Mouse (Mus musculus): ENCODE data around the gene Zfp324.

Gene Zfp324

GRCm38 (mm10) chr7:12966104-12966845 lies 637 bp downstream of the Zfp324 start:
- DNase-seq (ENCODE audit: low spot score) = peak; percentile 47

GRCm38 (mm10) chr7:12970906-12971305 lies 5.3 kb downstream of the Zfp324 start:
- DNase-seq (ENCODE audit: low spot score) = no peak

- peak; percentile 99 for DNase-seq (ENCODE audit: low spot score)
Observed at GRCm38 (mm10) chr7:12977682-12978389, 12.2 kb downstream of the Zfp324 start, which contains the start of gene Zfp446. Zfp446 (plus strand) TSS chr7:12977848.

- no peak for DNase-seq (ENCODE audit: low spot score)
Observed at GRCm38 (mm10) chr7:12978931-12979722, 13.5 kb downstream of the Zfp324 start.

DNA sequence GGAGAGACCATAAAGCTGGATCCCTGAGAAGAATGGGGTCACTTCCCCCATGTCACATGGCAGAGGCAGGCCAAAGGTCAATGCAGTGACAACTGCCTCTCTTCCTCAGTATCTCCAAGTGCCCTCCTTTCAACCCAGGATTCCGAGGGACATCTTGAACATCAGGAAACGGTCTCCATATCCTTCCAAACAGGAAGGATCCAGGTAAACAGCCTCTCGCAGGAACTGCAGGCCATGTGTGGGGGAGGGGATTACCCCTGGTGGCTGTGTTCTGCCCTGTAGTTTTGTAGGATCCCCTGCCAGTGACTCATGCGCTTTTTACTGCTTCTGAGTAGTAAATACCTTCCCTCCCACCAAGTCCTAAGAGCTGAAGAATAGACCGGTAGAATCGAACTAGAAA lies 14.1 kb downstream of the Zfp324 start:
- DNase-seq (ENCODE audit: low spot score) = no peak

GRCm38 (mm10) chr7:12980291-12980690 lies 14.7 kb downstream of the Zfp324 start:
- no peak for DNase-seq (ENCODE audit: low spot score)

DNA sequence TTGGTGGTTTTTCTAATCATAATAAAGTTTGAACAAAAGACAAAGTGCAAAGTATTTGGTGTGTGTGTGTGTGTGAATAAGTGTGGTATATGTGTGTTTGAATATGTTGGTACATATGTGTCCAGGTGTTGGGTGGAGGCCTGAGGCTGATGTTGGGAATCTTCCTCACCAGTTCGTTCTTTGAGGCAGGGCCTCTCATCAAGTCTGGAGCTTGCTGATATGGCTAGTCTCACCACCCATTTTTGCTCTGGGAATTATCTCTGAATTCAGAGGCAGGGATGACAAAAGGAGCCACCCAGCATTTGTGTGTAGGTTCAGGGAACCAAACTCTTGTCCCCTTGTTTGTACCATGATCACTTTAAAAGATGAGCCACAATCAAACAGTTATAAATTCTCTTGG lies 20.1 kb downstream of the Zfp324 start:
- no peak for DNase-seq (ENCODE audit: low spot score)

- no peak for DNase-seq (ENCODE audit: low spot score)
Observed at GRCm38 (mm10) chr7:12986906-12987305, 21.3 kb downstream of the Zfp324 start.

DNA sequence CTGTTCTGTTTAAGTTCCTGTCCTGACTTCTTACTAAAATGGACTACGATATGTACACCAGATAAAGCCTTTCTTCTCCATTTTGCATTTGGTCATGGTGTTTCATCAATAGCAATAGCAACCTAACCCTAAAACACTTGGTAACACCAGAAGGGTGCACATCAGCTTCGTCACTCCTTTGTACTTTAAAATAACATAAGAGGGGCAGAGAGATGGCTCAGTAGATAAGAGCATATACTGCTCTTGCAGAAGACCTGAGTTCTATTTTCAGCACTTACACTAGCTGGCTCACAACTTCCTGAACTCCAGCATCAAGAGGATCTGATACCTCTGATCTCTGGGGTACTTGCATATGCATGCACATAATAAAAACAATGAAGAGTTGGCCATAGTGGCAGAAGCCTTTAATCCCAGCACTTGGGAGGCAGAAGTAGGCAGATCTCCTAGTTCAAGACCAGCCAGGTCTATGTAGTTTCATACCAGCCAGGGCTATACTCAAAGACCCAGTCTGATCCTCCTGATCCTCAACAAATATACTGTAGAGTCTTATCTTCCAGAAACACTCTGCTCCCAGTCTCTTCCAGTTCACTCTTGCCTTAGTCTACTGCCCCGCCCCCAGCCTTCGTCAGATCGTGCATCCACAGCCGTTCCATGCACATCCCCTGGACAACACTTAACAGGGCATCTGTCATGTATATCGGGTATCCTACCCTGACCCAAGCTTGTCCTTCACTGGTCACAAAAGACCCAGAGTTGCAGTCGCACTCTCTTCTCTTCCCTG lies 22.0 kb downstream of the Zfp324 start:
- no peak for DNase-seq (ENCODE audit: low spot score)

DNA sequence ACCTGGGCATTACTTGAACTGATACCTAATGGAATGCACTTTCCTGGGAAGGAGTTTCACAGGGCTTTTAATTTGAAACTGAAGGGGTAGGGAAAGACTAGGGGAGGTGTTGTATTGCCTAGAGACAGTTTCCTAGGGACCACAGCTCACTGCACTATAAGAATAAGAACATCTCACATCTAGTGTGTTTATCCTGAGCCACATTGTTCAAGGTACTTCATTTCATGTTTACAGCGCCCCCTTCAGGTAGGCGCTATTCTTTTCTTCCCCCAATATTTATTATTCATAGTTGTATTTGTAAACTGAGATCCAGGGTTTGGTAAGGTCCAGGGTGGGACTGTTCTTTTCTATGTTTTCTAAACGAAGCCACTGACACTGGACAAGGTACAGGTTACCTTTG lies 26.6 kb downstream of the Zfp324 start:
- DNase-seq (ENCODE audit: low spot score) = no peak

DNA sequence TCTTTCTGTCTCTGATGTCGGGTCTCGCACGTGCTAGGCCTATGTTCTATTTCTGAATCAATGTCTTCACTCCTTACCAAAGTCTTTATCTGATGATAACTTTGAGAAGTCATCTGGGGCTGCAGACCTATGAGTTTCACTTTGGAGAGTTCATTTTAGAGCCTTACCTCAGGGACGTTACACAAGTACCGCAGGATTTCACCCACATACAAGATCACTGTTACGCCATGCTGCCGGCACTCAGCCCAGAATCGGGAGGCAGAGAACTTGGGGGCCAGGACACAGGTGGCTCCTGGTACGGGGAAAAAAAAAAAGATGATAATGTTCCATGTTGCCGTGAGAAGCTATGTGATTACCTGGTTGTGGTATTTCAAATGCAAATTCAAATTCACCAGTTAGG lies 27.5 kb downstream of the Zfp324 start:
- DNase-seq (ENCODE audit: low spot score) = no peak

- no peak for DNase-seq (ENCODE audit: low spot score)
Observed at GRCm38 (mm10) chr7:12995862-12996261, 30.2 kb downstream of the Zfp324 start.

DNA sequence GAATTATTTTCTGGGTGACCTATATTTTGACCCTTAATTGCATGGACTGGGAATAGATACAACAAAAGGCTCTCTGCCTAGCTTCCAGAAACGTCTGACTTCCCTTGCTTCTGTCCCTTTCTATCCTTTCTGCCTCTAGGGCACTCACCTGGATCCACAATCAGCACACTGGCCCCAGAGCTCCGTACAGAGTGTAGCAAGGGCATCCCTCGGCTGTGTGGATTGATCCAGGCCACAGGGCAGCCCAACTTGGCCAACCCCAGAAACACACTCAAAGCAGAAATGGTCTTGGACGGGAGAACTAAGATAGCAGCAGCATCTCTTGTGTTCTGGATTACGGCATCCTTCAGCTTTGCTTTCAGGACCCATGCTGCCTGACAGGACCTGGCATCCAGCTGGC lies 31.6 kb downstream of the Zfp324 start:
- DNase-seq (ENCODE audit: low spot score) = no peak

DNA sequence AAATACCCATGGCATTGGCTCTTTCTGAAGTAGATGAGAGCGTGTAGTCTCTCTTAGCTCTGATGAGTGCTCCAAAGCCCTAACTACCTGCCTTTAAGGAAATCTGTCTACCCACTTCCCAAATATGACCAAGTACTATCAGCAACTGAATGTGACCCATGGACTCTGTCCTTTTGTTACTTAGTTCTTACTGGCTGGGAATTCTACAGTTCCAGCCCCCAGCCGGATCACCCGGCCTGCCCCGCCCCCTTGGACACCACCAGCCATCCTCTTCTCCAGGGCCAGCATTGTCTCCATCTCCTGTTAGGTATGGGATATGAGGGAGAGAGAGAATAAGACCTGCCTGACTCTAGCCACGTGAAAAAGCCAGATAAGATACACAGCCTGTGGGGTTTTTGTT lies 32.4 kb downstream of the Zfp324 start, which contains the start of gene Slc27a5:
TSS of gene Slc27a5 (minus strand) at position 140 of the 400 bp plus-strand sequence.
- DNase-seq (ENCODE audit: low spot score) = no peak

DNA sequence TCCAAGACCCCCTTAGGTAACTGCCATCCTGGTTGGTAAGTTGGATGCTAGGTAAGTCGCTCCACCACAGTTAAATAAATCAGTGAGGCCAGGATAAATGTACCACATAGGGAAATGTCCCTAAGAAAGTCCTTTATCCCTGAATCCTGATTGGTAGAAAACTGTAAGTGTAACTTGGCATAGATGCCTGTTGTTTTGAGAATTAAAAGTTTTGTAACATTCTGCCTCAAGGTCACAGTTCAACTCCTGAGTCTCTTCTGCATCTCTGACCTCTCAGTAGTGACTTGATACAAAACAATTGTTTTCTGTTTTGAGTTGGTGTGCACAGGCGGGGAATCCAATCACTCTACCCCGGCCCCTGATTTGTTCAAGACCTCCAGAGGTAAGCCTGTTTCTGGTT lies 33.2 kb downstream of the Zfp324 start, which contains the start of gene Trim28:
TSS of gene Trim28 (plus strand) at position 264 of the 400 bp plus-strand sequence.
- no peak for DNase-seq (ENCODE audit: low spot score)

DNA sequence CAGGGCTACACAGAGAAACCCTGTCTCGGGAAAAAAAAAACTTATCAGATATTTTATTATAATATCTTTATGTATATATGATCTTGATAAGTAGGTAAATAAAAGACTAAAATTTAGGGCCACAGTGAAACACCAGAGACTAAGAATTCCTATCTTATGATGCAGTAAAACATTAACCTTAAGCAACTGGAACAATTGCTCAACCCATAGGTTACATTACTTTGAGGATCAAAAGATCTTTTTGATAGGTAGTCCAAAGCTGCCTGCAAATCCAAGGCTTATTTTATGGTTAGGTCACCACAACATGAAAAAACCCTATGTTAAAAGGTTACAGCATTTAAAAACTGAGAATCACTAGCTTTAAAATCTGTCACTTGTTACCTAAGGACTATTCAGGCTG lies 35.9 kb downstream of the Zfp324 start:
- no peak for DNase-seq (ENCODE audit: low spot score)

DNA sequence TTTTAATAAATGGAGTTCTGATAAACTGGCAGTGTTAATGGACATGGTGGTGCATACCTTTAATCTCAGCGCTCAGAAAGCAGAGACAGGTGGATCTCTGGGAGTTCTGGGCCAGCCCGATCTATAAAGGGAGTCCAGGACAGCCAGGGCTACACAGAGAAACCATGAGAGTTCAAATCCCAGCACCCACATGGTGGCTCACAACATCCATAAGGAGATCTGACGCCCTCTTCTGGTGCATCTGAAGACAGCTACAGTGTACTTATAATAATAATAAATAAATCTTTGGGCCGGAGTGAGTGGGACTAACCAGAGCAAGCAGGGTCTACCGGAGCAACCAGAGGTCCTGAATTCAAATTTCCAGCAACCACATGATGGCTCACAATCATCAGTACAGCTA lies 37.7 kb downstream of the Zfp324 start:
- DNase-seq (ENCODE audit: low spot score) = no peak

DNA sequence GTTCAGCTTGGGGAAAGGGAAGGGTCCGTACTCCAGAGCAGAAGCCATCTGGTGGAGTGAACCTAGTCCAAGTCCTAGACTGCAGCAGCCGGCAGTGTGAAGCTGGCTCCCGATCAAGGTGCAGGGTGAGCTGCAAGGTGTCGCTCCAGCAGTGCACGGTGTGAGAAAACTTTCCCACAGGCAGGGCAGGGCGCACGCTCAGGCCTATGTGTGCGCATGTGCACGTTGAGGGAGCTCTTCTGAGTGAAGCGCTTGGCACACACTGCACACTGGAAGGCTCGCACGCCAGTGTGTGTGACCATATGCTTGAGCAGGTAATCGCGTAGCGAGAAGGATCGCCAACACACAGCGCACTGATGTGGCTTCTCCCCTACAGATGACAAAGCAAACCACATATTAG lies 40.4 kb downstream of the Zfp324 start:
- DNase-seq (ENCODE audit: low spot score) = no peak

DNA sequence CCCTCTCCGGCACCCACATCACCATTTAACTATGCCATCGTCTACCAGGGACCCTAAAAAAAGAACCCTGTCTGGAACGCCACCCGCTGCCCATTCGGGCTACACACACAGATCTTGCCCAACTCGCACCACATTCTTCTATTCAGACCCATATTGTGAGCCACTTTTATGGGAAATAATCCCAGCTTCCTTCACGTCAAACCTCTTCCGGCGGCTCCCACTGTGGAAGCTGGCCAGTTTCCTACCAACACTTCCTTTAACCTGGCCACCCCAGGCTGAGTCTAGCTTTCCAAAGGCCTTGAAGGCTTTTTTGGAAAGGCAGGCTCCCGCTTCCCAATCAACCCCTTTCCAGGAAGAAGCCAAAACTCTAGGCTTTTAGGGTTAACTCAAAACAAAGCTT lies 40.9 kb downstream of the Zfp324 start:
- no peak for DNase-seq (ENCODE audit: low spot score)

GRCm38 (mm10) chr7:13007341-13008092 lies 41.9 kb downstream of the Zfp324 start:
- DNase-seq (ENCODE audit: low spot score) = no peak

All from embryo, embryonic 10 days (tissue).